Mouse (Mus musculus) ovary, adult 18-20 months (tissue): ENCODE data around the gene Trpc2.
"Not testable (repeated sequence)": the region's sequence is repeated elsewhere in the genome, so short reads cannot be mapped to it uniquely, and the experiment has no call there.

Experiments used
- DNase-seq: peaks from one replicate; pipeline ENCODE4 v3.0.0; 2022; ENCODE audit warnings: low spot score, mixed read lengths

Gene Trpc2

DNA sequence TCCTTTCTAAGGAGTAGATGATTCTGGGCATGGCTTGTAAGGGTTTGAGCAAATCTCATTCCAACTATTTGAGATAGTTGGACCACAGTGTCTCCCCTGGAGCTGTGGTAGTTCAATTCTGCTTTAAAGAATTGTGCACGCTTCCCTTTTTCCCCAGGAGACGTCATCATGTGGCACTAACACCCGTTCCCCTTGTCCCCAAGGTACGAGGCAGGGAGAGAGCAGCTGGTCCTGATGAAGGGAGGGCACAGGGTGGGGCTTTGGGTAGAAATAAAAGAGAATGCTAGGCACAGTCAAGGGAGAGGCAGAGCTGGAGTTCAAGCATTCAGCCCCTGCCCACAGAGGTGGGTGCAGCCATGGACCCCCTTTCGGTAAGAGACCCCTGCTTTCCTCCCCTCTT, at the start of gene Trpc2:
TSS of gene Trpc2 (plus strand) at position 301 of the 400 bp plus-strand sequence.
- no peak for DNase-seq

DNA sequence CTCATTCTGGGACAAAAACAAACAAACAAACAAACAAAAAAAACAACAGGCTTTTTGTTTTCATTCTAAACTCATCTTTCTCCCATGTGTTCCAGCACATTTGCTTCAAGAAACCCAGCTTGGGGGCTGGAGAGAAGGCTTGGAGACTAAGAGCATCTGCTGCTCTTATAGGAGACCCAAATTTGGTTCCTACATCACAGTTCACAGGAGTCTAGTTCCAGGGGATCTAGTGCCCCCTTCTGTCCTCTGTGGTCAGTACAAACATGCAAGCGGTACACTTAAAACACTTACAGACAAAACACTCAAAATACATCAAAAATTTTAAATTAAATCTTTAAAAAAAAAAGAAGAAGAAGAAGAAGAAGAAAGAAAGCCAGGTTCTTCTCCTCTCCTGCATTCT, 48.0 kb upstream of the Trpc2 start:
- no peak for DNase-seq

DNA sequence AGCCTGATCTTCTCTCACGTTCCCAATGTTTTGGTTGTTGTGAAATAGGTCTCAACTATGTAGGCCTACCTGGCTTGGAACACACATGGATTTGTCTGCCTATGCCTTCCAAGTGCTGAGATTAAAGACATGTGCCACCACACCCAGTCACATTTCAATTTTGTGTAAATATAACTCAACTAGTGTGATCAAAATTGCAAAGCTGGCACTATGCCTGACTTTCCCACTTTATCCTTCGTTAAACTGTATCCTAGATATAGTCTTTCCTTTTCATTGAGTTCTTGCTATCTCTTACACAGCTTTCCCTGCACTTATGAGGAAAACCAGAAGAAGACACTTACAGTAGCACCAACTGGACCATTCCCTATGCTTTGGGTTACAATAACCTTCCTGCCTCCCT, 47.4 kb upstream of the Trpc2 start:
- no peak for DNase-seq

DNA sequence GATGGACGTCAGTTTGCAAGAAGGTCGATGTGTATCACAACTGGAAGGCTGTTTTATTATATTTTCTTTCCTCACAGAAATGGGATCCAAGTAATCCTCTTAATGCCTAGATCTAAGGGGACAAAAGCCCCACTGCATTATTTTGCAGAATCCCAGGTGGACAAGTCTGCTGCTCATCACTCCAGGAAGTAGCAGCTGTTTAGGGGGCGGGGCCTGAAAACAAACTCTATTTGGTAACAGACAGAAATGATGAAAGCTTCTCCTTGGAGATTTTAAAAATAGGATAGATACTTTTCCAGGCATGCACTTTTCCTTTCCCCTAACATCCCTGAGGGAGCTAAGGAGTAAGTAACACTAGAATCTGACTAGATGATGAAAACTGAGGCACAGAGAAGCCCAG, 45.6 kb upstream of the Trpc2 start:
- DNase-seq: no peak

DNA sequence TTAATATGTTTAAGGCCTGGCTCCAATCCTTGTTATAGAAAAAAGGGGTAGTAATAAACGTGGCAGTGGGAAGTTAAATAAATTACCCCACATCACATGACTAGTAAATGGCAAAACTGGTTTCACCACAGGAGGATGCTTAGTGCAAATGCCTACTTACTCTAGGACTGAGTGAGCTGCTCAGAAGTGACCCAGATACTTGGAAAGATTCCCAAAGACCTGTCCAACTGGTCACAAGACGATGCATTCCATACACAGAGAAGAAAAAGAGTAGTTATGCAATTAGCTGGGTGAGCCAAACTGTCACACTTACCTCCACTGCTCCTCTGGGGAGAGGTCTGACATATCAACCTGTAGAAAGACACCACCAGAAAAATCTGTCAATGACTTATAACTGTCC, 40.6 kb upstream of the Trpc2 start:
- no peak for DNase-seq

DNA sequence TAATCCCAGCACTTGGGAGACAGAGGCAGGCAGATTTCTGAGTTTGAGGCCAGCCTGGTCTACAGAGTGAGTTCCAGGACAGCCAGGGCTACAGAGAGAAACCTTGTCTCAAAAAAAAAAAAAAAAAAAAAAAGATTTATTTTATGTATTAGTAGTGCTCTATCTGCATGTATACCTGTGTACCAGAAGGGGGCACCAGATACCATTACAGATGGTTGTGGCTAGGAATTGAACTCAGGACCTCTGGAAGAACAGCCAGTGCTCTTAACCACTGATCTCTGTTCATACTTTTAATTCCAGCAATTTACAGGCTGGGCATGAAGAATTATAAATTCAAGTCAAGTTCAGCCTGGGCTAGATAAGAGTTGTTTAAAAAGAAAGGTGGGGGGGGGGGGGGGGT, 34.4 kb upstream of the Trpc2 start:
- DNase-seq: not testable (repeated sequence)

DNA sequence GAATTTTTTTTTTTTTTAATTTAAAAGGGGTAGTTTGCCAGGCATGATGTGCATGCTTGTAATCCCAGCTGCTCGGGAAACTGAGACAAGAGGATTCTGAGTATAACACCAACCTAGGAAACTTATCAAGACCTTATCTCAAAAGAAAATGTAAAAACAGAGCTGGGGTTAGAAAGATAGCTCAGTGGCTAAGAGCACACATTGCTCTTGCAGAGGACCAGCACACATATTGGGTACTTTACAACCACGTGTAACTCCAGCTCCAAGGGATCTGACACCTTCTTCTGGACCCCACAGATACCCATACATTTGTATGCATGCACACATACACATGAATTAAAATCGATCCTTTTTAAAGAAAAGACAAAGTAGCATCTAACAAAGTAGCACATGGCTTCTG, 21.6 kb upstream of the Trpc2 start:
- DNase-seq: no peak

DNA sequence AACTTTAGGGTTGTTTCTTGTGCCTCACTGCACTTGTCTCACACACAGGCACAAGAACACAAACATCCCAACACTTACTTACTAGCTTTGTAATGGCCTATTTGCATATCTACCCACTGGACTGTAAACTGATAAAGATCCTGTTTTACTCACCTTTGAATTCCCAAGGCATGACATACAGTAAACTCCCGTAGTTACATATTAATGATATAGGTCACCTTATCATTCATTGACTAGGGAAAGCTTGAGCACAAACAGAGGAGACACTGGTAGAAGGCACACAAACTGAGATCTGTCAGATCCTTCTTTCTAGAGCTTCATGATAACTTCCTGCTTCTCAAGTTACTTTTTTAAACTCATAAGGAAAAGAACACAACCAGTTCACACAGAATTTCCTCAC, 20.7 kb upstream of the Trpc2 start:
- DNase-seq: no peak

DNA sequence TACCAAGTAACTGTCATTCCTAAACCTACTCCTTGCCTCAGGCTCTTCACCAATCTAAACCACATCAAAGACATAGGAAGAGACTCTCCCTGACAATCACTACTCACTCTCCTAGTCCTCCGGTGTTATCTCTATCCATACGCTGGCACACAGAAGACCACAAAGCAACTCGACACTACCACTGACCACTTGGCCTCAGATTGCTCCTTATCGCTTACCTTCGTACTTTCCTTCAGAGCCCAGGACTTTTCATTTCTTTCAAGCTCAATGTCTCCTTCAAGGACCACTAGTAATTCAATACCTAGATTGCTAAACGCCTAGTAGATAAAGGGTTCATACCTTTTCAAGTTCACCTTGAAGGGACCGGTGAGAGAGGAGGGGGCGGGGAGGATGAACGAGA, 19.0 kb upstream of the Trpc2 start:
- no peak for DNase-seq

DNA sequence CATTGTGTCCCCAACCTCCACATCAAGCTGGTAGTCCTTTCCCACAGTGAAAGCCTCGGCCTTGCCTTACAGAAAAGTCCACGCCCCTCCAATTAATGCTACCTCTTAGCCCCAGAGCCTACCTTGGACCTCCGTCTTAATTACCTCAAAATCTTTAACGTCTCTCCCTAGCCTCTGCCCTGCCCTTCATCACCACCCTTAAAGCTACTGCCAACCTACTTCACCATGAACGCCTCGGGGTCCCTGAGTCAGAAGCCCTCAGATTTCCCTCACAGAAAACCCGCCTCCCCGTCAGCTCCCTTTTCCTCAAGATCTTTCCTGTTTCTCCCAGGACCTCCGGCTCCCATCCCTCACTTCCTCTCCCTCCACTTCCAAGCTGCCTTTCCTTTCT, 18.3 kb upstream of the Trpc2 start:
- DNase-seq: no peak

DNA sequence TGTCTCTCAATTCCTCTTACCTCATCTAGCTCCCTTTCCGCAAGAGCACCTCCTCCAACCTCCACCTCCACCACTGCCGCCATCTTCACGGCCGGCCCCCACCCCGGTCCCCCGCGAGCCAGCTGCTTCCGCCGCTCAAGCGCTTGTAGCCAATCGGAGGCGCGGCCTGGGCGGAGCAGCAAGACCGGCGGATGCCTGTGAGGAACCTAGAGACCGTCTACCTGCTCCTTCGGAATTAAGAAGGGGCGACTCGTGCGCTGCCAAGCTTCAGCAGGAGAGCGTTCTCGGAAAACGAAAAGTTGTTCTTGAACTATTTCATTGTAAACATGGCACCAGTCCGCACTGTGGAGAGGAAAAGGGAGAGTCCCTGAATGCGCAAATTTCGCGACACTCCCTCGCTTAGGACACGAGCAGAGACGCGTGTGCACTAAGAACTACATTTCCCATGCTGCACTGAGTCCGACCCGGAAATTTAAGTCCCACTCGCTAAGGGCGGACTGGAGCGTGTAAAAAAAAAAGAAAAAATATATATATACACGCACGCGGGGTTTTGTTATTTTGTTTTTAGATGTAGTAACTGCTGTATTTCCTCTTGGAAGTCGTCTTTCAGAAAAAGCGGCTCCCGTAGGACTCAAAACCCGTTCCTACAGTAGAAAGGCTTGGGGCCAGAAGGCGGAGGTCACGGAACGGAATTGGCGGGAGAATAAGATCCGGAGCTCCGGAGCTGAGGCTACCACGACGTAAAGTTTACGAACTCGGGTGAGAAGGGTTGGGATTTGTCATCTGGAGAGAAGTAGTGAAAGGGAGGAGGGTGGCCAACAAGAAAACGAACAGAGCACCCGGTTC, 17.6 kb upstream of the Trpc2 start, which contains the start of the genes Rnf121, Xndc1 and Xntrpc:
TSS of gene Rnf121 (minus strand) at position 424 of the 846 bp plus-strand sequence.
TSS of gene Xndc1 (plus strand) at position 466 of the 846 bp plus-strand sequence.
TSS of gene Xntrpc (plus strand) at position 668 of the 846 bp plus-strand sequence.
- DNase-seq: peak; percentile 85

DNA sequence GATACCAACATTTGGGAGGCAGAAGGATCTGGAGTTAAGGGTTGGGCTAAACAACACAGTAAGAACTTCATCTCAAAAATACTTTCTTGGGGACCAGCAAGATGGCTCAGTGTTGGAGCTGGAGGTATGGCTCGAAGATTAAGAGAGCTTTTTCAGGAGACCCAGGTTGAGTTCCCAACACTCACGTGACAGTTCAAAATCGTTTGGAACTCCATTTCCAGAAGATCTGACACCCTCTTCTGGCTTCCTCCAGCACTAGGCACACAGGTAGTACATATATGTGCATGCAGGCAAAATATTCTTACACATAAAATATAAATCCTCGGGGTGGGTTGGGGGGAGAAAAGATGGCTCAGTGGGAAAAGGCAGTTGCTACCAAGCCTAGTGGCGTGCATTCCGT, 16.6 kb upstream of the Trpc2 start:
- no peak for DNase-seq

DNA sequence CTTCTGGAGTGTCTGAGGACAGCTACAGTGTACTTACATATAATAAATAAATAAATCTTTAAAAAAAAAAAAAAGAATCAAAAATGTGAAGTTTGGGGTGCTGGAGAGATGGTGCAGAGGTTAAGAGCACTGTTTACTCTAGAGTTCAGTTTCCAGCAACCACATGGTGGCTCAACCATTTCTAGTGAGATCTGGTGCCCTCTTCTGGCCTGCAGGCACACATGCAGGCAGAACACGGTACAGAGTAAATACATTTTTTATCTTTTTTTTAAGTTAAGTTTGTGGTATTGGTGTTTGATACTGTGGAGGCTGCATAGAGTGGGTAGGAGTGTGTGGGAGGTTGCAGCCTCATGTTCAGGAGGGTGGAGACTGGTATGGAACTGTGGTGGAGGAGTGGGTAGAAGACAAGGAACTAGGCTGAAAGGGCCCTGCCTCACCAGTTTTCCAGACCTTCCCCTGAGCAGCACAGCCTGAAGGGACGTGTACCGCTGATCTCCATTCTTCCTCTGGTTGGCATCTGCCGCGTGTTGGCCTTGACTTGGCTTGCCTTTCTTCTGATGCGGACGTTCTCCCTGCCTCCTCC, 6.1 kb upstream of the Trpc2 start:
- no peak for DNase-seq

DNA sequence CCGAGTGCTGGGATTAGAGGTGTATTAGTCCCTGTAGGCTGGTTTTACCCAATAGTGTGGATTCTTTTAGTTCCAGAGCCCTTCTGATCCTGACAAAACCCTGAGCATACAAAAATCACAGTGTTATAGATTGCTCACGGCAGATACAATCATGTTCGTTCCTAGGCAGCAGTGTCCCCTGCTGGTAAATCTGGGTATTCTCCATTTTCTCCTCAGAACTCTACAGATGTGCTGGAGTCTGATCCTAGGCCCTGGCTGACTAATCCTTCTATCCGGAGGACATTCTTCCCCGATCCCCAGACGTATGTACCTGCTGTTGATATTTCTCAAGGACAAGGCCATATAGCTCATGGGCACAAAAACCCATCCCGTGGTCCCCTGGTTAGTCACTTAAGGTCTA, 4.4 kb upstream of the Trpc2 start:
- no peak for DNase-seq

DNA sequence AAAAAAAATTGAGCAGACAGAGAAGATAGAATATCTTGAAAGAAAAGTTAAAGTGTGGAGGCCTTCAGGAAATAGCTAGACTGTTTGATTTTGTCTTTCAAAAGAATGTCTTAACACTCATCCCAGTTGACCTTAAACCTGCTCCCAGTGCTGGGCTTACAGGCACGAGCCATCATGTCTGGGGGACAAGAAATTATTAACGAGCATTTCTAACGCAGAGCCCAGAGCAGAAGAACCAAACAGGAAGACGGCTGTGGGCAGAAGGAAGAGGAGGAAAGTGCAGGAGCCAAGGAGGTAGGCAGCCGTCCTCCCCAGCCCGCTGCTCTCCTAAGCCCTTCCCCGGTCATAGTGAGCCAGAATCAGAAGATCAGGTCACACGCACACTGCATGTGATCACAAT, 2.6 kb upstream of the Trpc2 start:
- no peak for DNase-seq

DNA sequence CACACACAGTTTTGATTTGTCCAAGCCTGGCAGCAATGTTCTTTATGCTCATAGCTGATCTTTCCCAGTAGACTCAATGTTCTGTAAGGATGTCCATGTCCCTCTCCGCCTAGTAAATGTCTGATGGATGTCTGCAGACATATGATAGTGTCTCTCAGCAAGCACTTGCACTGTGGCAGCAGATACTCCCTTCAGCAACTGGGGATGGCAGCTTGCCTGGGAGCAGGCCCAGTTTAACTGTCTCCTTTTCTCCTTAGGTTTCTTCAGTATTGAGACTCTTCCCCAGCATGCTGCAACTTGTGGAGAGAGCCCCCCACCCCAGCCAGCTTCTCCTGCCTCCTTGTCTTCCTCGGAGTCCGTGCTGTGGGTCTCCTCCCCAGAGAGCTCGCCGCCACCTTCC, 1.1 kb upstream of the Trpc2 start:
- no peak for DNase-seq

DNA sequence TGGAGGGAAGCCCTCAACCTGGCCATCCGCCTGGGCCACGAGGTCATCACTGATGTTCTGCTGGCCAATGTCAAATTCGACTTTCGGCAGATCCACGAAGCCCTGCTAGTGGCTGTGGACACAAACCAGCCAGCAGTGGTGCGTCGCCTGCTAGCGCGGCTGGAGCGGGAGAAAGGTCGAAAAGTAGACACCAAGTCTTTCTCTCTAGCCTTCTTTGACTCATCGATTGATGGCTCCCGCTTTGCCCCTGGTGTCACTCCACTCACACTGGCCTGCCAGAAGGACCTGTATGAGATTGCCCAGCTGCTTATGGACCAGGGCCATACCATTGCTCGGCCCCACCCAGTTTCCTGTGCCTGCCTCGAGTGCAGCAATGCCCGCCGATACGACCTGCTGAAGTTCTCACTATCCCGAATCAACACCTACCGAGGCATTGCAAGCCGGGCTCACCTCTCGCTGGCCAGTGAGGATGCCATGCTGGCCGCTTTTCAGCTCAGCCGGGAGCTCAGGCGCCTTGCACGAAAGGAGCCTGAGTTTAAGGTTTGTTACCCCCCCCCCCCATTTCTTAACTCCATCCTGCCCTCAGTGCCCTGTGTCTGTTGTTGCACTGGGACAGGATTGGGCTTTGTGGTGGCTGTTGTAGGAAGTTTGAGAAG, 1.3 kb downstream of the Trpc2 start:
- DNase-seq: no peak

DNA sequence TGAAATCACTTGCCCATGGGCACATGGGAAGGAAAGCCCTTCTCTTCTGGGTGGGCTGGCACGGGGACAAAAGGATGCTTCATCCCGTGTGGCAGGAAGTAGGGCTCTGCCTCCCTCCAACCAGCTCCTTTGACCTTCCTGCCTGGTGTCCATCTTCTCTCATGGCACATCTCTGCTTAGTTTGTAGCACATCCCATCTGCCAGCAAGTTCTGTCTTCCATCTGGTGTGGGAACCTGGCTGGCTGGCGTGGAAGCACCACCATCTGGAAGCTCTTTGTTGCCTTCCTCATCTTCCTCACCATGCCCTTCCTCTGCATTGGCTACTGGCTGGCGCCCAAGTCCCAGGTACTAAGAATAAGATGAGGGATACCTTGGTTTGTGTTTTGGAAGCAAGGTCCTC, 4.4 kb downstream of the Trpc2 start:
- no peak for DNase-seq

DNA sequence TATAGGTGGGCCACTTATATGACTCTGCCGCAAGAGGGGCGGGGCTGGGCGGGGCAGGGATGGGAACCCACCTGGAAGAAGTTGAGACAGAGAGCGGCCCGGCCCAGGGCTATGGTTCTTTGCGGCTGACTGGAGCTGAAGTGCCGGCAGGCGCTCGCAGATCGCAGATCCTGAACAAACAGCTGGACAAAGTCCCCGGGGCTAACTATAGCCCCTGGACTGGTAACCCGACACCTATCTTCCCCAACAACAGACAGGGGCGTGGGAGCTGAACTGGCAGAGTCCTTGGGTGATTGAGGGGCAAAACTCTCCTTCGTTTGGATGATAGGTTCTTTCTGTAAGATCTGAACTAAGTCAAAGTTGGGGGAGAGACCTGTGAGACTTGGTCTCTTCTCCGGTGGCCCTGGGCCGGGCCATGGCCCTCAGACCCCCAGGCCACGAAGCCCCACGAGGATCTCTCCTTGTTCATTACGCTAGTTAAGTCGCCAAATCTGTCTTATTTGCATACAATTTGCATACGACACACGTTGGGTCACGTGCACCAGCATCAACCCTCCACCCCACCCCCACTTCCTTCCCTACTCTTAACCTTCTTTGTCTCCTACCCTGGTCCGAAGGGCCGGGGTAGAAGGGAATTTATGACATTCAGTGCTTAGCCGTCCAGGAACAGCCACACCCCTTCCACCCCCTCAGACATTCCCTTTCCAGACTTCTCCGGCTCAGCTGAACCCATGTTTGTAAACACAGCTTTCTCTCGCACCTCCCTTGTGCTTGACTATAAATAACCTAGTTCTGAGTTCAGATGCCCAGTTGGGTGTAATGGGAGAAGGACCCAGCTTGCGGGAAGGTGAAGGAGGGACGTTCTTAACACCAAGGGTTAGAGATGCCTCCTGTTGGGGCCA, 17.1 kb downstream of the Trpc2 start:
- no peak for DNase-seq

DNA sequence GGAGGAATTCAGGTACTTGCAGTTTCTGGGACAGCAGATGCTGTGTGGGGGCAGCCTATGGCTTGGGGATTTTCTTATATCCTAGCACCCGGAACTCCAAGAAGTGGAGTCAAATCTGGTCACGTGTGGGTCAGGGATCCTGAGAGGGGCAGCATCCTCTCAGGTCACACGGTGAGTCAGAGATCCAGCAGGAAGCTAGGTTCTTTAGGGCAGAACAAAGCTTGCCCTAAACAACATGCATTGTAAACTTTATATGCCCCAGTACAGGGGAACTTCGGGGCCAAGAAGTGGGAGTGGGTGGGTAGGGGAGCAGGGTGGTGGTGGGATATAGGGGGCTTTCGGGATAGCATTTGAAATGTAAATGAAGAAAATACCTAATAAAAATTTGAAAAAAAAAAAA, 18.0 kb downstream of the Trpc2 start:
- DNase-seq: no peak

DNA sequence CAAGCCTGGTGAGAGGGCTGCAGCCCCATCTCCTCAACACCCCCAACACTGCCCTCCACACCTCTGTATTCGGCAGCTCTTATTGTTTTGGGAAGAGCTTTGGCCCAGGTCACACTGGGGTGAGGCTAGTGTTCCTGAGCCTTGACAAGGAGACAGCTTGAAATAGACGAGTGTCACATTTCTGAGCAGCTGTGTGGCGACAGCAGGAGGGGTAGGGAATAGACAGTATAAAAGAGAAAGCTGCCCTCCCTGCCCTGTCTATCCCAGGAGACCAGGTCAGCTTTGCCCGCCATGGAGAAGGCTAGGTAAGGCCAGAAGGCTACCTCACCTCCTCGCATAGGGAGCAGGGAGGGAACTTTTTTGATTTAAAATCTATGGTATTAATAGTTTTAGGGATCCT, 18.6 kb downstream of the Trpc2 start, which contains the start of gene Art1:
TSS of gene Art1 (plus strand) at position 257 of the 400 bp plus-strand sequence.
- no peak for DNase-seq

DNA sequence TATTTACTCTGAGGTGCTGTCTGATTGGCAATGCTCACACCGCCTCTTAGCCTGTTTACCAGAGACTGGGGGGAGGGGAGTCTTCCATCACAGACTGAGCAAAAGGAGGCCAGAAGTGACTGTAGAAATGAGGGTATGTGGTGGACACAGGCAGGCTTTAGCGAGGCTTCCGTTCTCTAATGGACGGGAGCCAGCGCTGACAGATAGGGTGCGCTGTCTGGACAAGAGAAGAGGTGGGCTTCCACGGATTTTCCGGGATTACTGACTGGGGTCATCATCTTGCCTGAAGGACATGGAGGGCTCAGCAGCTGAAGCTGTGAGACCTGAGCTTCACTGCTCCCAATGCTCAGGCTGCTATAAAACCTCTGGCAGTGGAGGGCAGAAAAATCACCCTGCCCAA, 19.3 kb downstream of the Trpc2 start:
- no peak for DNase-seq
